Mouse (Mus musculus) hindbrain, embryonic 11.5 days (tissue): ENCODE measurements at regions not wholly inside any gene's neighbourhood (a gene's known extent, or its start where the extent isn't known, plus 50 kb on each side); places are given as distances from the start of the nearest gene placed in this dataset.
"Not testable (repeated sequence)": the region's sequence is repeated elsewhere in the genome, so short reads cannot be mapped to it uniquely, and the experiment has no call there.

ENCODE experiments used
- ATAC-seq: fragments of 200-750 bp; cut with Nextera tagmentation; 2 replicates; pipeline ENCODE4 v1.8.0; 2017; ENCODE audit warnings: mild to moderate bottlenecking, moderate TSS enrichment, moderate library complexity; ENCODE audit not compliant: low FRiP score
- DNase-seq: peaks from one replicate; pipeline ENCODE4 v3.0.0-alpha.2; 2015; ENCODE audit warnings: low spot score
- H3K27ac ChIP-seq: fragments of 300-500 bp; sonication (generic); 2 replicates; pipeline ENCODE4 v1.5.1; 2014; ENCODE audit warnings: mild to moderate bottlenecking, low read depth, low read length
- H3K27me3 ChIP-seq: fragments of 300-500 bp; sonication (generic); 2 replicates; pipeline ENCODE4 v1.6.1; 2014; ENCODE audit warnings: mild to moderate bottlenecking, low read length, moderate library complexity, mixed read lengths; ENCODE audit not compliant: control insufficient read depth, insufficient read depth
- H3K36me3 ChIP-seq: fragments of 300-500 bp; sonication (generic); 2 replicates; pipeline ENCODE4 v1.6.1; 2014; ENCODE audit warnings: mild to moderate bottlenecking, low read length, moderate library complexity, mixed read lengths; ENCODE audit not compliant: control insufficient read depth, insufficient read depth
- H3K4me1 ChIP-seq: fragments of 300-500 bp; sonication (generic); replicated peaks from 2 replicates; pipeline ENCODE4 v1.6.1; 2014; ENCODE audit warnings: low read length, mixed read lengths; ENCODE audit not compliant: control insufficient read depth, insufficient read depth
- H3K4me2 ChIP-seq: fragments of 300-500 bp; sonication (generic); replicated peaks from 2 replicates; pipeline ENCODE4 v1.6.1; 2014; ENCODE audit warnings: mild to moderate bottlenecking, low read depth, low read length
- H3K4me3 ChIP-seq: fragments of 300-500 bp; sonication (generic); 2 replicates; pipeline ENCODE4 v1.5.1; 2014; ENCODE audit warnings: low read depth, low read length
- H3K9ac ChIP-seq: fragments of 300-500 bp; sonication (generic); 2 replicates; pipeline ENCODE4 v1.6.1; 2014; ENCODE audit warnings: low read depth, low read length
- H3K9me3 ChIP-seq: fragments of 300-500 bp; sonication (generic); 2 replicates; pipeline ENCODE4 v1.6.1; 2016; ENCODE audit warnings: low read length; ENCODE audit not compliant: control insufficient read depth
- WGBS: fragments of 180-500 bp; shearing (Covaris S2); extraction: QIAGEN DNeasy Blood & Tissue Kit; methylation state at CpG from one replicate; pipeline ENCODE4 v1.1.7; 2014; 5-methylcytosine and 5-hydroxymethylcytosine counted together

DNA sequence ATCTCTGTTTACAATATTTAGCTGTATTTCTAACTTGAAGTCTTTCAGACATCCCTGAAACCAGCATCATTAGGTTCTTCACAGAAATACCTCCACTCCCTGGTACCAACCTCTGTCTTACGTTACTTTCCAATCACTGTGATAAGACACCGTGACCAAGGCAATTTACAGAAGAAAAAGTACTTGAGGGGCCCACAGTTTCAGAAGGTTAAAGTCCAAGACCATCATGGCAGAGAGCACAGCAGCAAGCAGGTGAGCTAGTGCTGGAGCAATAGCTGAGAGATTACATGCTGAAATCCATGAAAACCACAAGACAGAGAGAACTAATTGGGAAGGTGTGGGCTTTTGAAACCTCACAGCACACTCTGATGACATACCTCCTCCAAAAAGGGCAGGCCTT, 84.9 kb upstream of the Tgm3 start:
- Histone ChIP-seq H3K4me2 (no peak overlapping the region), H3K4me1 (no peaks in the 10 kb centered on the region), H3K9me3 (no peaks in the 10 kb centered on the region), H3K4me3 (no peak overlapping the region), H3K27me3 (no peaks in the 10 kb centered on the region), H3K9ac (no peak overlapping the region), H3K27ac (no peak overlapping the region), H3K36me3 (no peaks in the 10 kb centered on the region)
- 84% methylated on average over 2 of the region's 2 CpGs for WGBS
- DNase-seq, result no peak
- ATAC-seq, result no peak

DNA sequence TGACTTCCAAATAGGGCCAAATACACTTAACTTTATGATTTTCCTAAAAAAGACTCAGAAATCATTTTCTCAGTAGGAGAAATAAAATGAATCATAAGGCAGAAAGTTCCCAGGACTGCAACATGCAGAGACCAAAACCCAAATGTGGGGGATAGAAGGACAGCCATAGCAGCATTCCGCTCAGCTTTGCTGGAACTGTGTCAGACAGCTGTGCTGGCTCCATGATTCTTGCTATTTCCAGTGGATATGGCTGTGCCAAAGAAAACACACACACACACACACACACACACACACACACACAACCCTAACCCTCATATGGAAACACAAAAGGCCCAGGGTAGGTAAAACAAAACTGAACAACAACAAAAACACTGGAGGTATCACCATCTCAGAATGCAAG, 78.6 kb upstream of the Tgm3 start:
- Histone ChIP-seq H3K27me3 (no peaks in the 10 kb centered on the region), H3K4me3 (no peak overlapping the region), H3K27ac (no peak overlapping the region), H3K4me2 (no peak overlapping the region), H3K4me1 (no peaks in the 10 kb centered on the region), H3K9me3 (no peaks in the 10 kb centered on the region), H3K9ac (no peak overlapping the region), H3K36me3 (no peaks in the 10 kb centered on the region)
- WGBS, result 95% methylated on average over 1 of the region's 1 CpGs
- ATAC-seq (no peak), DNase-seq (no peak)

DNA sequence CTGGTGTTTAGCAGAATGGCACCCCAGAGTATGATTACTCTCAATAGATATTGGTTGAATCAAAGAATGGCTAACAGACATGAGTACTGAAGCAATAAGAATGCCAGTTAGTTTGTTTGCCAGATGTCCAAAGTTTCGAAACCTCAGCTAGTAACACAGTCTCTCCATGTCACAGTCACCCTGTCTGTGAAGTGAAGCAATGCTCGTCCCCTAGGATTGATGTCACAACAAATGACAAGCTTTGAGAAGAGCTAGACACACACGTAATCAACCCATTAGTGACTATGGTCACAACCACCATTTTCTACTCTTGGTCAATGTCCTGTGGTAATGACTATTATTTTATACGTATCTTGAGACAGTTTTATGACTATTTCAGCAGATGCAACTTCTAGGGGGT, 69.3 kb upstream of the Tgm3 start:
- Histone ChIP-seq H3K4me2 (no peak overlapping the region), H3K9me3 (no peaks in the 10 kb centered on the region), H3K9ac (no peak overlapping the region), H3K4me3 (no peak overlapping the region), H3K27me3 (no peaks in the 10 kb centered on the region), H3K4me1 (no peaks in the 10 kb centered on the region), H3K36me3 (no peaks in the 10 kb centered on the region), H3K27ac (no peak overlapping the region)
- DNase-seq (no peak), ATAC-seq (no peak)
- 91% methylated on average over 4 of the region's 4 CpGs for WGBS

DNA sequence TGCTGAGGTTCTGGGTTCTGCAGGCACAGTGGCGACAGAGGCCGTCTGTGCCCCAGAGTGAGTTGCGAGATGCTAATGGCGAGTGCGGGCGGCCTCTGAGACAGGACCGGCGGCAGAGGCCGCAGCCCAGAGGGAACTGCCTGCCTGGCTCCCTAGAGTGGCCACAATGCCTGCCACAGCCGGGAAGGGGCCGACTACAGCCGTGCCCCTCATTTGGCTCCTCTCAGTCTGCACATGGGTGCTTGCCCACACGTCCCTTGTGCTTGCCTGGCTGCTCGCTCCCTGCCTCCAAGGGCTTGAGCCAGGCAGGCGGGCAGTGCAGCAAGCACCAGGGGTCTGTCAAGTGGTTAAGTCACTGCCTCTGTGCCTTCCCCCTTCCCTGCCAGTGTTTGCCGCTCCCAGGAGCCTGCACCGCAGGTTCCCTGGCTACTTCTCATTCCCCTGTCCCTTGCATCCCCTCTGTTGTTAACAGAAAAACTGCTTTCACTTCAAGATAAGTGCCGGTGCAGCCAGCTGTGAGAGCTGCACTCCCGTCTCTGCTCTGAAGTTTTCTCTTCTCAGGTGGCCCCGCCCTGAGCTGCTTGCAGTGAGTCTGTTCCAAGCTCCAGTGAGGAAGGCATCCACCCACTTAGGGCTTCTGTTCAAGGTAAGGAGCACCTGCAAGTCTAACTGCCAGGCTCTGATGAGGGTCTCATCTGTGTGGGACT, 64.1 kb upstream of the Tgm3 start:
- peak overlapping the region; percentile 40; the same call in 1 of the 2 replicates for H3K9ac ChIP-seq
- H3K4me1 ChIP-seq, result no peaks in the 10 kb centered on the region
- H3K27me3 ChIP-seq, result no peaks in the 10 kb centered on the region
- no peak overlapping the region for H3K27ac ChIP-seq
- peak overlapping the region; percentile 35 for H3K4me2 ChIP-seq
- 36% methylated on average over 20 of the region's 20 CpGs for WGBS
- H3K36me3 ChIP-seq, result no peaks in the 10 kb centered on the region
- H3K4me3 ChIP-seq, result 0 out of 2 replicates have a peak overlapping the region, but pooled peaks have one; percentile 8
- H3K9me3 ChIP-seq, result no peaks in the 10 kb centered on the region
- no peak for ATAC-seq
- peak; percentile 25 for DNase-seq

DNA sequence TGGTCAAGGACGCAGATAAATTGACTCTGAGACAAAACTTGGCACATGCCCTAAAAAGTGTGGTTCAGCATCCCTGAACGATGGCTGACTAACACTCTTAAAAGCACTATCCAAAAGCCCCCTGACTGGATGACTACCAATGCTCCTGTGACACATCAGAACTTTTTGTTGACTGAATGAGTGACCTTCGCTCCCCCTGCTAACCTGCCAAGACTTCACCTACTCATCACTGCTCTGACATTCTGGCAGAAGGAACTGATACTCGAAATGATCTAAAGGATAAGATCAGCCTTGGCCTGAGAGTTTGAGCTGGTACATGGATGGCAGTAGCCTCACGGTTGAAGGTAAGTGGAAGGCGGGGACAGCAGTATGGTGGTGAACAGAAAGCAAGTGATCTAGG, 62.4 kb upstream of the Tgm3 start:
- H3K27me3 ChIP-seq, H3K4me2 ChIP-seq, H3K9me3 ChIP-seq, H3K4me1 ChIP-seq, DNase-seq, H3K27ac ChIP-seq, ATAC-seq, H3K9ac ChIP-seq, H3K36me3 ChIP-seq, H3K4me3 ChIP-seq: not testable (repeated sequence)
- 88% methylated on average over 6 of the region's 6 CpGs for WGBS

DNA sequence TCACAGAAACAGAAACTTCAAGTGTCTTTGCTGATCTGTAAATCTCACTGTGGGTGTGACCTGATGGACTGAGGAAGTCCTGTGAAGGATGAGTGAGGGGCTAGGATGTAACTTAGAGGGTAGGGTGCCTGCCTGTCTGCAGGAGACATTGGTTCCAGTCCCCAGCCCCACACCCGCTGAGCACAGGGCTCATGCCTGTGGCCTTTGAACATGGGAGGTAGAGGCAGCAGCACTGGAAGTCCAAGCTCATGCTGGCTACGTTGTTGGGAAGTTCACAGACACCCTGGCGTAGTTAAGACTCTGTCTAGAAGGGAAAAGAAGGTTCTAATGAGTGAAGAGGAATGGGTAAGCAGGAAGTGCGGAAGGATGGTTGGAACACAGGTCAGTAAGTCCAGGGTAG, 59.7 kb upstream of the Tgm3 start:
- H3K4me3 ChIP-seq, result no peak overlapping the region
- H3K9ac ChIP-seq, result no peak overlapping the region
- no peak for ATAC-seq
- no peak for DNase-seq
- no peaks in the 10 kb centered on the region for H3K4me1 ChIP-seq
- no peak overlapping the region for H3K4me2 ChIP-seq
- no peaks in the 10 kb centered on the region for H3K27me3 ChIP-seq
- H3K36me3 ChIP-seq, result no peaks in the 10 kb centered on the region
- WGBS, result 91% methylated on average over 4 of the region's 4 CpGs
- no peaks in the 10 kb centered on the region for H3K9me3 ChIP-seq
- no peak overlapping the region for H3K27ac ChIP-seq

DNA sequence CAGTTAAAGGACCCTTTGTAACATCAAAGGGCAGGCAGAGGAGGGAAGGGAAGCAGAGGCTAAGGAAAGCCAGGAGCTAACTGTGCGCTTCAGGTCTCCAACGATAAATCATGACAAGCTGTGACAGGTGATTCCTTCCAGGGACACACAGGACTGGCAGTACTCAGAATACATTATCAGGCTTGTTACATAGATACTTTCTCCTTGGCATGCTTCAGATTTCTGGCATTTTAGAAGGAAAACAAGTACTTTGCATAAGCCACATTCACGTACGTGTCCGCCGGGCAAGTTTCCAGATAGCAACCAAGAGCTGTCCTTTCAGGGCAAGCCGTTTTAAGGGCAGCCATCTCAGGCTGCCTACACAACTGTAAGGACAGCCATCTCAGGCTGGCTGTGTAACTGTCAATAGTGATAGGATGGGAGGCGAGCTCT, 56.9 kb upstream of the Tgm3 start:
- ATAC-seq, result no peak
- Histone ChIP-seq H3K9me3 (no peaks in the 10 kb centered on the region), H3K27ac (no peak overlapping the region), H3K36me3 (no peaks in the 10 kb centered on the region), H3K9ac (no peak overlapping the region), H3K4me1 (no peaks in the 10 kb centered on the region), H3K27me3 (no peaks in the 10 kb centered on the region), H3K4me2 (no peak overlapping the region), H3K4me3 (no peak overlapping the region)
- WGBS, result 76% methylated on average over 8 of the region's 8 CpGs
- no peak for DNase-seq

DNA sequence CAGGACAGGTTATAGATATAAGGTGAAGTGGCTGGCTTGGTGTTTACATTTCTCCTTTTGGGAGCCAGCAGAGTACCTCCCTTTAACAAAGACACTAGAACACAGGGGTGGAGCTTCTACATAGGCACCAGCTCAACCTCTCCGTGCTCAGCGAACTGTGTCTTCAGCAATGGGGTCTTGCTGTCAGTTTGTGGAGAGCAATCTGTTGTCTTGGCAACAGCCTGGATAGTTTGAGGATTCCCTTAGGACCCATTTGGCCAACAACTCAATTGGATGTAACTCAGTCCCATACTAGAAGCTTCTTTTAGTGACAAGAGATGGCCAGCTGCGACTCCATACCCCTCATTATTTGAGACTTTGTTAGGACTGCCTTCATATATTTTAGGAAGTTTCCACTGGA, 54.0 kb upstream of the Tgm3 start:
- Histone ChIP-seq H3K9me3 (no peaks in the 10 kb centered on the region), H3K9ac (no peak overlapping the region), H3K27ac (no peak overlapping the region), H3K36me3 (no peaks in the 10 kb centered on the region), H3K27me3 (no peaks in the 10 kb centered on the region), H3K4me1 (no peaks in the 10 kb centered on the region), H3K4me2 (no peak overlapping the region), H3K4me3 (no peak overlapping the region)
- 55% methylated on average over 3 of the region's 3 CpGs for WGBS
- ATAC-seq (no peak), DNase-seq (peak; percentile 3)

DNA sequence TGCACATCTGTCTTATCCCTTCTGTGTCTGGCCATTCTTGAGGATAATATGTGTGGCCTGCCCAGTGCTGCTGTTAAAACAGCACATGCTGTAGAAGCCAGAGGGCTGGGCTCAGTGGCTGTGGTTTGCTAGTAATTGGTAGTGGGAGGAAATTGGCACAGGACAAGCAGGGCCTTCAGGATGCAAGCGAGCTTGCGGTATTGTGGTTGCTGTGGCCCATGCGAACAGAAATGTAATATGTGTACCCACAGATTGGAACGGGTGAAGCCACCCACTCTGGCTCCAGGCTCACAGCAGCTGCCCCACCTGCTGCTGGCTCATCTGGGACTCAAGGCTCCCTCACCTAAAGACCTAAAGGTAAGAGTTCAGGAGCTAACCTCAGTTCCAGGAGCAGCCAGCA, 51.8 kb upstream of the Tgm3 start:
- H3K9ac ChIP-seq, result no peak overlapping the region
- H3K27me3 ChIP-seq, result no peaks in the 10 kb centered on the region
- H3K36me3 ChIP-seq, result no peaks in the 10 kb centered on the region
- H3K4me3 ChIP-seq, result no peak overlapping the region
- no peaks in the 10 kb centered on the region for H3K9me3 ChIP-seq
- DNase-seq (no peak), ATAC-seq (no peak)
- no peaks in the 10 kb centered on the region for H3K4me1 ChIP-seq
- 93% methylated on average over 4 of the region's 4 CpGs for WGBS
- no peak overlapping the region for H3K27ac ChIP-seq
- no peak overlapping the region for H3K4me2 ChIP-seq
